Comparison of ENCODE assay signal across 11 mouse cellular contexts in genomic region chr12:26886635-26887014, GRCm38 (mm10).
DNase-seq lines count a peak whose midpoint lies in the region; ATAC-seq lines count a peak whose summit lies in the region.
"Had no signal": no experiment of that assay in that cellular context is flagged by ENCODE, and none has a peak within 500 bp of the region (broad histone marks: within the 10 kb centered on the region; RNA-seq: fewer than 3 reads in every experiment).

No protein-coding gene starts in this region.

- no peaks in the 10 kb centered on the region for H3K36me3 ChIP-seq in limb, embryonic 11.5 days (ENCODE audit: control insufficient read depth, insufficient read depth, low read length)
- H3K36me3 ChIP-seq in intestine, embryonic 16.5 days (ENCODE audit: control insufficient read depth, insufficient read depth, low read length): no peaks in the 10 kb centered on the region
- H3K36me3 ChIP-seq: heart, embryonic 13.5 days; limb, embryonic 15.5 days had no signal

- 64% methylated on average over 7 of the region's 7 CpGs for WGBS in limb, embryonic 11.5 days
- WGBS in intestine, embryonic 16.5 days: 72% methylated on average over 7 of the region's 7 CpGs

- no peak overlapping the region for H3K4me3 ChIP-seq in limb, embryonic 11.5 days (ENCODE audit: low read depth, low read length)
- H3K4me3 ChIP-seq in intestine, embryonic 16.5 days (ENCODE audit: low read length): no peak overlapping the region
- H3K4me3 ChIP-seq: heart, embryonic 13.5 days; limb, embryonic 15.5 days had no signal

- H3K4me1 ChIP-seq in limb, embryonic 11.5 days (ENCODE audit: control insufficient read depth, insufficient read depth, low read length): peaks cover 11% of the 10 kb centered on the region
- H3K4me1 ChIP-seq in intestine, embryonic 16.5 days (ENCODE audit: control insufficient read depth, insufficient read depth, low read length): 0 out of 2 replicates have a peak, but pooled peaks cover 4% of the 10 kb centered on the region

- no peaks in the 10 kb centered on the region for H3K9me3 ChIP-seq in limb, embryonic 11.5 days (ENCODE audit: control insufficient read depth, low read length)
- no peaks in the 10 kb centered on the region for H3K9me3 ChIP-seq in intestine, embryonic 16.5 days (ENCODE audit: control insufficient read depth, low read length)
- H3K9me3 ChIP-seq: heart, embryonic 13.5 days; limb, embryonic 15.5 days had no signal

- DNase-seq in cerebellum, postnatal 10 days: peak; percentile 84 to 91
- DNase-seq in cerebellum, adult 8-10 months: no peak
- DNase-seq in right cerebral cortex, postnatal 4 days: peak; percentile 46
- no peak for DNase-seq in right cerebral cortex, postnatal 25 days
- DNase-seq in limb, embryonic 11.5 days (ENCODE audit: low spot score): peak; percentile 24
- DNase-seq in spleen, adult 18-20 months: no peak
- no peak for DNase-seq in ovary, postnatal 36 days (ENCODE audit: low spot score)

- no peaks in the 10 kb centered on the region for H3K27me3 ChIP-seq in limb, embryonic 11.5 days (ENCODE audit: control insufficient read depth, insufficient read depth, low read length)
- no peaks in the 10 kb centered on the region for H3K27me3 ChIP-seq in intestine, embryonic 16.5 days (replicated peaks; ENCODE audit: control insufficient read depth, insufficient read depth, low read length)
- H3K27me3 ChIP-seq: heart, embryonic 13.5 days; limb, embryonic 15.5 days had no signal

- no peak for ATAC-seq in limb, embryonic 11.5 days (ENCODE audit: insufficient number of reproducible peaks, low FRiP score, low TSS enrichment, low read depth)
- no peak for ATAC-seq in intestine, embryonic 16.5 days
- ATAC-seq: intestine, postnatal 0 days had no signal

- H3K9ac ChIP-seq in limb, embryonic 11.5 days (ENCODE audit: low read length): no peak overlapping the region
- no peak overlapping the region for H3K9ac ChIP-seq in intestine, embryonic 16.5 days (ENCODE audit: low read depth, low read length)
- H3K9ac ChIP-seq: heart, embryonic 13.5 days; limb, embryonic 15.5 days had no signal

- no peak overlapping the region for H3K4me2 ChIP-seq in limb, embryonic 11.5 days (ENCODE audit: low read depth, severe bottlenecking)
- H3K4me2 ChIP-seq in intestine, embryonic 16.5 days (ENCODE audit: low read depth, low read length): no peak overlapping the region
- H3K4me2 ChIP-seq: heart, embryonic 13.5 days; limb, embryonic 15.5 days had no signal

- H3K27ac ChIP-seq in limb, embryonic 11.5 days (replicated peaks; ENCODE audit: low read depth, low read length): no peak overlapping the region
- no peak overlapping the region for H3K27ac ChIP-seq in intestine, embryonic 16.5 days (ENCODE audit: low read length)
- H3K27ac ChIP-seq: heart, embryonic 13.5 days; limb, embryonic 15.5 days had no signal

Comparison
In these comparisons a context has a peak if more than half of its experiments do, and no peak if none do; other contexts are left out.
1. DNase-seq: peak in cerebellum, postnatal 10 days (2 of 2), right cerebral cortex, postnatal 4 days (single experiment) and limb, embryonic 11.5 days (single experiment); none in cerebellum, adult 8-10 months (single experiment), right cerebral cortex, postnatal 25 days (single experiment), spleen, adult 18-20 months (0 of 2) and ovary, postnatal 36 days (single experiment).